Mouse (Mus musculus) lung, embryonic 15.5 days (tissue): Measurements from ENCODE around the gene D10Jhu81e. TPM values are rescaled to one million over a fixed set of nuclear protein-coding genes. Genes with fewer than 3 reads are reported as not detected.
A peak's percentile ranks its signal among the peaks of the same experiment; 100 is the strongest.
"Not testable (repeated sequence)": the region's sequence is repeated elsewhere in the genome, so short reads cannot be mapped to it uniquely, and the experiment has no call there.

ENCODE experiments used
- ATAC-seq: fragments of 200-750 bp; cut with Nextera tagmentation; 2 replicates; pipeline ENCODE4 v1.8.0; 2017; ENCODE audit warnings: moderate number of reproducible peaks, borderline replicate concordance; ENCODE audit not compliant: low FRiP score, low TSS enrichment; ENCODE audit errors: extremely low read depth
- H3K27ac ChIP-seq: fragments of 300-500 bp; sonication (generic); 2 replicates; pipeline ENCODE4 v1.5.1; 2015; ENCODE audit warnings: moderate library complexity, mild to moderate bottlenecking, inconsistent platforms
- H3K27me3 ChIP-seq: fragments of 300-500 bp; sonication (generic); 2 replicates; pipeline ENCODE4 v1.6.1; 2015; ENCODE audit warnings: inconsistent platforms
- H3K36me3 ChIP-seq: fragments of 300-500 bp; sonication (generic); 2 replicates; pipeline ENCODE4 v1.6.1; 2015; ENCODE audit warnings: inconsistent platforms
- H3K4me1 ChIP-seq: fragments of 300-500 bp; sonication (generic); 2 replicates; pipeline ENCODE4 v1.6.1; 2015; ENCODE audit warnings: inconsistent platforms
- H3K4me2 ChIP-seq: fragments of 300-500 bp; sonication (generic); 2 replicates; pipeline ENCODE4 v1.6.1; 2015; ENCODE audit warnings: inconsistent platforms, mild to moderate bottlenecking, moderate library complexity
- H3K4me3 ChIP-seq: fragments of 300-500 bp; sonication (generic); 2 replicates; pipeline ENCODE4 v1.5.1; 2015; ENCODE audit warnings: mild to moderate bottlenecking, inconsistent platforms
- H3K9ac ChIP-seq: fragments of 300-500 bp; sonication (generic); 2 replicates; pipeline ENCODE4 v1.6.1; 2015; ENCODE audit warnings: inconsistent platforms
- H3K9me3 ChIP-seq: fragments of 300-500 bp; sonication (generic); 2 replicates; pipeline ENCODE4 v1.6.1; 2016; ENCODE audit warnings: inconsistent platforms
- WGBS: fragments of 180-500 bp; shearing (Covaris S2); methylation state at CpG from one replicate; pipeline ENCODE4 v1.1.7; 2015; 5-methylcytosine and 5-hydroxymethylcytosine counted together
- polyA plus RNA-seq: library from polyadenylated mRNA; unstranded; fragments of >200 nt; fragmentation: Nextera tagmentation; extraction: Ambion mirVana; gene quantifications from 2 replicates; pipeline ENCODE4 v1.2.1, GENCODE M21; 2015

The D10Jhu81e gene
- polyA plus RNA-seq, result 32.8 and 34.8 TPM in 2 replicates

DNA sequence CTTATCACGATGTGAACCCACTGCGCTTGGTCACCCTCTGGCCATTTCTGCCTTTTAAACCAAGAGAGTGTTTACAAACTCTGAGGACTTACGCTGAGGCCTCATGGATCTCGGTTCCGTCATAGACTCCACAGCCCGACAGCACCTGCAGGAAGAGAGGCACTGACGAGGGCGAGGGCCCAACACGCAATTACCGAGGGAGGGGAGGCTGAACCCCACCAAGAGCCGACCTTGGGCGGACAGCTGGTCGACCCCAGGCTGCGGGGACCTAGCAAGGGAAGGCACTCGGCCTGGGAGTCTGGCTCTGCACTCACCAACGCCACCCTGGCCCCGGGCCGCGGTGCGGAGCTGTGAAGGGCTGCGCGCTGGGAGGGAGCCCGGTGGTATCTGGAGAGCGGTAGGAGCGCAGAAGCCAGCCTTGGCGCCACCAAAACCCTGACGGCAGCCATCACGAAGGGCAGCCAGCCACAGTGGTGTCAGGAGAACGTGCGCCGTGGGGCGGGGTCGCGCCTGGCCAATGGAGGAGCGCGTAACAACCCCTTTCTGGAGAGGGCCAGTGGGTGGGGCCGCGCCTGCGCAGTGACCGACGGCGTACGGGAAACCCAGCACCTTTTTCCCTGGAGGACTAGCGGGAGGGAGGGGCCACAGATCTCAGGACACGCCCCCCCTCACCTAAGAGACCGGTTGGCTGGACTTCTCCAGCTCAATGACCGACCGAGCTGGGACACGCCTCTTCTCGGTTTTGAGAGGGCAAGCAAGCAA is at the start of gene D10Jhu81e:
D10Jhu81e (minus strand) TSS at position 502 of the 762 bp plus-strand sequence.
- peak; percentile 95 for ATAC-seq
- under 1% methylated on average over 50 of the region's 50 CpGs for WGBS

DNA sequence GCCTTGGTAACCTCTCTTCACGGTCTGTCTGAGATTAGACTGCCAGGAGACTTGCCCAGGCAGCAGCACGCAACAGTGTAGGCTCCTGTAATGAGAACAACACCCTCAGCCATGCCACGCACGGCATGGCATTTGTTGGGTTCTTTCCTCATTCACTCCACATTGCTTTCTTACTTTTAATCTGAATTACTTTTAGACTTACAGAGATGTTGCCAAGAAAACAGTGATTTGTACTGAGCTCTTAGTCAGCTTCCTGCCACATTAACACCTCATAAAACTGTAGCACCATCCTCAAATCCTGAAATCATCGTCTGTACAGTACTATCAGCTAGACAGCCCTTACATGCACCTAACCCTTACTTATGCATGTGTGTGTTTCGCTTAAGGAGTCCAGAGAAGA is 49.0 kb upstream of the D10Jhu81e start:
- no peaks in the 10 kb centered on the region for H3K9me3 ChIP-seq
- no peaks in the 10 kb centered on the region for H3K27me3 ChIP-seq
- H3K4me2 ChIP-seq, result no peak overlapping the region
- H3K36me3 ChIP-seq, result peaks cover 54% of the 10 kb centered on the region
- H3K27ac ChIP-seq, result no peak overlapping the region
- H3K4me3 ChIP-seq, result no peak overlapping the region
- no peaks in the 10 kb centered on the region for H3K4me1 ChIP-seq
- 87% methylated on average over 6 of the region's 6 CpGs for WGBS
- no peak overlapping the region for H3K9ac ChIP-seq
- no peak for ATAC-seq

More for the DNA sequence above, at the start of gene D10Jhu81e:
- H3K4me2 ChIP-seq, result peak within 1 kb of the TSS; percentile 86
- H3K9me3 ChIP-seq, result no peaks in the 10 kb centered on the region
- peak within 1 kb of the TSS; percentile 73 for H3K27ac ChIP-seq
- H3K4me1 ChIP-seq, result peaks cover 17% of the 10 kb centered on the region
- no peaks in the 10 kb centered on the region for H3K27me3 ChIP-seq
- peak within 1 kb of the TSS; percentile 78 for H3K9ac ChIP-seq
- peaks cover 52% of the 10 kb centered on the region for H3K36me3 ChIP-seq
- peak within 1 kb of the TSS; percentile 67 for H3K4me3 ChIP-seq

GRCm38 (mm10) chr10:78216376-78217083 is 46.9 kb upstream of the D10Jhu81e start:
- Histone ChIP-seq H3K27ac (no peak overlapping the region), H3K36me3 (peaks cover 74% of the 10 kb centered on the region), H3K9ac (no peak overlapping the region), H3K4me1 (no peaks in the 10 kb centered on the region), H3K27me3 (no peaks in the 10 kb centered on the region), H3K9me3 (no peaks in the 10 kb centered on the region), H3K4me2 (no peak overlapping the region), H3K4me3 (no peak overlapping the region)
- no peak for ATAC-seq
- WGBS, result 70% methylated on average over 6 of the region's 6 CpGs

DNA sequence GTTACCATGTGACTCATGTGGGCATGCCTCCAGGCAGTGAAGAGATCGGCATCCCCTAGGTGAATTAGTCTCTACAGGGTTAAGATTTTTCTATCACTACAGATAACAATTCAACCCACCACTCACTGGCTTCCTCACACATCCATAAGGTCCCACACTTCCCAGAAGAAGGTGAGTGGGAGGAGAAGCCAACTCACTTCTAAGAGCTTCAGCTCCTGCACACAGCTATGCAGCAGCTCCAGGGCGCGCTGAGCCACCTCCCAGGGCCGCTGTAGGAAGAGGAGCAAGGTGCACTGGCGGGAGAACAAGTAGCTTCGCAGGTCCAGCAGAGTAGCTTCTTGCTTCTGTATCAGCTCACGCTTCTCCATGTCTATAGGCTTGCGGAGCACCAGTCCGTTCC is 44.8 kb upstream of the D10Jhu81e start:
- Histone ChIP-seq H3K9me3 (no peaks in the 10 kb centered on the region), H3K4me1 (no peaks in the 10 kb centered on the region), H3K9ac (no peak overlapping the region), H3K27me3 (no peaks in the 10 kb centered on the region), H3K27ac (no peak overlapping the region), H3K4me2 (no peak overlapping the region), H3K36me3 (peaks cover 70% of the 10 kb centered on the region), H3K4me3 (no peak overlapping the region)
- 96% methylated on average over 9 of the region's 9 CpGs for WGBS
- ATAC-seq, result no peak

DNA sequence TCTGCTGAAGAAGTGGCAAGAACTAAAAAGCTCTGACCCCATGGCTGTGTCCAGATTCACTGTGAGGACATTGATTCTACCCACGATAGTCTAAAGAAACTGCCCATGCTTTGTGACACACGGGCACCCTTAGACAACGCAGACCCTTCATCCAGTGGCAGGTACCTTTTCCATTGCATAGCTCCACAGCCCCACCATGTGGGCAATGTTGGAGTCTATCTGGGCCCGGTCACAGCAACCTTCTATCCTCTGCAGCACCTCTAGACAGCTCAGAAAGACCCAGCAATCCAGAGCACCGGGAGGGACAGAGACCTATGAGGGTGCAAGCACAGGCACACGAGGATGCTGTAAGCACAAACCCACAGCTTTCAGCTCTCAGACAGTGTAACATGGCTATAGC is 41.7 kb upstream of the D10Jhu81e start:
- Histone ChIP-seq H3K9ac (no peak overlapping the region), H3K9me3 (no peaks in the 10 kb centered on the region), H3K4me3 (no peak overlapping the region), H3K27ac (no peak overlapping the region), H3K27me3 (no peaks in the 10 kb centered on the region), H3K4me1 (no peaks in the 10 kb centered on the region), H3K36me3 (peaks cover 78% of the 10 kb centered on the region), H3K4me2 (no peak overlapping the region)
- WGBS, result 67% methylated on average over 6 of the region's 6 CpGs
- no peak for ATAC-seq

GRCm38 (mm10) chr10:78201182-78201581 is 31.6 kb upstream of the D10Jhu81e start:
- Histone ChIP-seq H3K9me3 (no peaks in the 10 kb centered on the region), H3K36me3 (peaks cover 64% of the 10 kb centered on the region), H3K4me1 (no peaks in the 10 kb centered on the region), H3K4me2 (no peak overlapping the region), H3K27ac (no peak overlapping the region), H3K9ac (no peak overlapping the region), H3K27me3 (no peaks in the 10 kb centered on the region), H3K4me3 (no peak overlapping the region)
- no peak for ATAC-seq
- WGBS, result 85% methylated on average over 4 of the region's 4 CpGs

- H3K27ac ChIP-seq, result no peak overlapping the region
- ATAC-seq, result no peak
- no peak overlapping the region for H3K4me2 ChIP-seq
- H3K36me3 ChIP-seq, result peaks cover 88% of the 10 kb centered on the region
- no peaks in the 10 kb centered on the region for H3K4me1 ChIP-seq
- no peak overlapping the region for H3K4me3 ChIP-seq
- H3K27me3 ChIP-seq, result no peaks in the 10 kb centered on the region
- H3K9me3 ChIP-seq, result no peaks in the 10 kb centered on the region
- WGBS, result 86% methylated on average over 5 of the region's 5 CpGs
- no peak overlapping the region for H3K9ac ChIP-seq
Observed at GRCm38 (mm10) chr10:78192933-78193332, 23.4 kb upstream of the D10Jhu81e start.

DNA sequence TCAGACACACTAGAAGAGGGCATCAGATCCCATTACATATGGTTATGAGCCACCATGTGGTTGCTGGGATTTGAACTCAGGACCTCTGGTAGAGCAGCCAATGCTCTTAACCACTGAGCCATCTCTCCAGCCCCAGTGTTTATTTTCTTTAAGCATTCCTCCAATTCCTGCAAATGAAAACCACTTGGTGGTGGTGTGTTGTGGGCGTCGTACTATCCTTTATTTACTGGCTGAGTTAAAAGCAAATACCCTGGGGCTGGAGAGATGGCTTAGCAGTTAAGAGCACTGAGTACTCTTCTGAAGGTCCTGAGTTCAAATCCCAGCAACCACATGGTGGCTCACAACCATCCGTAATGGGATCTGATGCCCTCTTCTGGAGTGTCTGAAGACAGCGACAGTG is 16.5 kb upstream of the D10Jhu81e start:
- H3K4me2 ChIP-seq, H3K27me3 ChIP-seq, H3K9ac ChIP-seq, H3K27ac ChIP-seq, H3K4me1 ChIP-seq, H3K9me3 ChIP-seq, ATAC-seq, H3K4me3 ChIP-seq: not testable (repeated sequence)
- peaks cover 56% of the 10 kb centered on the region for H3K36me3 ChIP-seq
- WGBS, result 80% methylated on average over 4 of the region's 4 CpGs

DNA sequence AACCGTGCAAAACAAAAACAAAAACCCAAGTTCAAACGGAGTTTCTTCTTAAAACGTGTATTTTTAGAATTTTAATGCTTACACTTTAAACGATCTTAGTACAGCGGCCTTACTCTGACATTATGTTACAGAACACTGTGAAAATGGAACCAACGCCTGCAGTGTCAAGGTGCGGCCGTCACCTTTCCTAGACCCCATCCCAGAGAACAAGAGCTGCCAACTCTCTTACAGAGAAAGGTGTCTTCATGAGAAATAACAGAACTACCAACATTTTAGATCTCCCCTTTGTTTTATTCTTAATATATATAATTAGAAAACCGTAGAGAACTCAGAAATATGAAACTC is 15.8 kb upstream of the D10Jhu81e start:
- 0 out of 2 replicates have a peak overlapping the region, but pooled peaks have one; percentile 2 for H3K27ac ChIP-seq
- peak overlapping the region; percentile 78 for H3K4me3 ChIP-seq
- H3K9me3 ChIP-seq, result no peaks in the 10 kb centered on the region
- ATAC-seq, result peak; percentile 17; the same call in 1 of the 2 replicates
- peak overlapping the region; percentile 84 for H3K4me2 ChIP-seq
- 11% methylated on average over 9 of the region's 9 CpGs for WGBS
- H3K36me3 ChIP-seq, result peaks cover 57% of the 10 kb centered on the region
- H3K9ac ChIP-seq, result peak overlapping the region; percentile 21; the same call in 1 of the 2 replicates
- H3K27me3 ChIP-seq, result no peaks in the 10 kb centered on the region
- H3K4me1 ChIP-seq, result peaks cover 9% of the 10 kb centered on the region

- Histone ChIP-seq H3K27ac (0 out of 2 replicates have a peak within 1 kb of the TSS, but pooled peaks have one; percentile 6), H3K4me1 (peaks cover 9% of the 10 kb centered on the region), H3K4me3 (peak within 1 kb of the TSS; percentile 78), H3K27me3 (no peaks in the 10 kb centered on the region), H3K9ac (peak within 1 kb of the TSS; percentile 58), H3K9me3 (no peaks in the 10 kb centered on the region), H3K36me3 (peaks cover 58% of the 10 kb centered on the region), H3K4me2 (peak within 1 kb of the TSS; percentile 84)
- peak; percentile 94 for ATAC-seq
- 1% methylated on average over 47 of the region's 47 CpGs for WGBS
Observed at GRCm38 (mm10) chr10:78184531-78185380, 15.2 kb upstream of the D10Jhu81e start, which contains the start of gene Pwp2. TSS of gene Pwp2 (minus strand) at chr10:78185149.

DNA sequence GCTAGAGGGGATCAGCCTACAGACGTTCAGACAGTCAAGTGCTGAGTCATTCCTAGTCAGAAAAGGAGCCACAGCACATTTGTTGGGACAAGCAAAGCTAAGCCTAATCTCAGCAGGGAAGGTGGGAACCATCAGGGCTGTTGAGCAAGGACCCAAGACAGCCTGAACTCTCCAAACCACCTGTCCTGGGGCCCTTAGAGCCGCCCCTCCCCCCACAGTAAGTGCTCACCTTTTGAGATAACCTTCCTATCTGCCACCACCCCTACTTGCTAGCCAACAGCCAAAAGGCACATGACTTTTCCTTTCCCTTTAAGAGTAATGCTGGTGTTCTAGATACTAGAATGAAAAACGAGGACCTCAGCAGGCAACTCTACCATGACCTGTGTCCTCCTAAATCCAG is 14.0 kb upstream of the D10Jhu81e start:
- peak overlapping the region; percentile 78; the same call in 1 of the 2 replicates for H3K4me3 ChIP-seq

More for the DNA sequence above, 14.0 kb upstream of the D10Jhu81e start:
- Histone ChIP-seq H3K4me1 (peaks cover 9% of the 10 kb centered on the region), H3K9me3 (no peaks in the 10 kb centered on the region), H3K27ac (no peak overlapping the region), H3K4me2 (peak overlapping the region; percentile 84; the same call in 1 of the 2 replicates), H3K9ac (no peak overlapping the region), H3K36me3 (peaks cover 56% of the 10 kb centered on the region), H3K27me3 (no peaks in the 10 kb centered on the region)
- no peak for ATAC-seq
- WGBS, result 58% methylated on average over 3 of the region's 3 CpGs
